Mouse (Mus musculus): ENCODE measurements around the gene Tnfrsf14. TPM values are rescaled to one million over a fixed set of nuclear protein-coding genes. Genes with fewer than 3 reads are reported as not detected.

The Tnfrsf14 gene
- polyA plus RNA-seq, 1 experiment, result 0.70 TPM

- no peak overlapping the region for H3K4me3 ChIP-seq (ENCODE audit: control insufficient read depth, low read depth, low read length)
- TF ChIP-seq POLR2A (IDR thresholded peaks at IDR 0.05; ENCODE audit: control insufficient read depth, low read depth, low read length) (no peak), CTCF (IDR thresholded peaks at IDR 0.05; ENCODE audit: control insufficient read depth, insufficient read depth, insufficient replicate concordance, low read depth, low read length) (no peak)
- H3K4me1 ChIP-seq (ENCODE audit: control insufficient read depth, insufficient read depth, low read length), result peaks cover 13% of the 10 kb centered on the region
- no peak overlapping the region for H3K27ac ChIP-seq (ENCODE audit: control insufficient read depth, insufficient read depth, low read depth, low read length)
- no peaks in the 10 kb centered on the region for H3K27me3 ChIP-seq (ENCODE audit: control insufficient read depth, insufficient read depth, low read length)
- no peaks in the 10 kb centered on the region for H3K36me3 ChIP-seq (ENCODE audit: control insufficient read depth, insufficient read depth, low read length)
Measured at GRCm38 (mm10) chr4:154948066-154948939, 19.9 kb upstream of the Tnfrsf14 start.

DNA sequence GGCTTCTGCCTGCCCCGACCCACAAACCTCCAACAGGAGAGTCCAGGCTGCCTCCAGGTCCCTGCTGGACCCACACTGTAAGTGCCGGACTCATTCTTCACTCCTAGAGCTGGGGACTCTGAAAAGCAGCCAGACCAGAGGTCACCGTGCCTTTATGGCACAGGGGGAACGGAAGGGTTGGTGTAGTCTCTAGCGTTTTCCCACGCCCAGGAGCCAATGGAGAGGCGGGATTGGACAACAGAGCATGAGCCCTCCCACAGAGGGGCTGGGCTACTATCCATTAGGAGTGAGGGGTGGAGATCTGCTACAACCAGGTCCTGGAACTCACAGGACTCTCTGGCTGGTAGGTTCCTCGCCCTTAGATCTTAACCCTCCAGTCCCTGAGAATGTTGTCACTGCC lies 18.0 kb upstream of the Tnfrsf14 start:
- Histone ChIP-seq H3K36me3 (ENCODE audit: control insufficient read depth, insufficient read depth, low read length) (no peaks in the 10 kb centered on the region), H3K27ac (ENCODE audit: control insufficient read depth, insufficient read depth, low read depth, low read length) (no peak overlapping the region)

GRCm38 (mm10) chr4:154944121-154944590 lies 15.8 kb upstream of the Tnfrsf14 start:
- no peaks in the 10 kb centered on the region for H3K36me3 ChIP-seq (ENCODE audit: control insufficient read depth, insufficient read depth, low read length)
- no peak overlapping the region for H3K27ac ChIP-seq (ENCODE audit: control insufficient read depth, insufficient read depth, low read depth, low read length)
- TF ChIP-seq CTCF (IDR thresholded peaks at IDR 0.05; ENCODE audit: control insufficient read depth, insufficient read depth, insufficient replicate concordance, low read depth, low read length) (peak; percentile 72; the same call in 1 of the 2 replicates), POLR2A (IDR thresholded peaks at IDR 0.05; ENCODE audit: control insufficient read depth, low read depth, low read length) (no peak)
- H3K4me1 ChIP-seq (ENCODE audit: control insufficient read depth, insufficient read depth, low read length), result peaks cover 6% of the 10 kb centered on the region
- H3K4me3 ChIP-seq (ENCODE audit: control insufficient read depth, low read depth, low read length), result no peak overlapping the region
- no peaks in the 10 kb centered on the region for H3K27me3 ChIP-seq (ENCODE audit: control insufficient read depth, insufficient read depth, low read length)

More for the DNA sequence above, 18.0 kb upstream of the Tnfrsf14 start:
- no peak overlapping the region for H3K4me3 ChIP-seq (ENCODE audit: control insufficient read depth, low read depth, low read length)
- no peaks in the 10 kb centered on the region for H3K27me3 ChIP-seq (ENCODE audit: control insufficient read depth, insufficient read depth, low read length)
- peaks cover 6% of the 10 kb centered on the region for H3K4me1 ChIP-seq (ENCODE audit: control insufficient read depth, insufficient read depth, low read length)
- no peak for TF ChIP-seq CTCF (IDR thresholded peaks at IDR 0.05; ENCODE audit: control insufficient read depth, insufficient read depth, insufficient replicate concordance, low read depth, low read length)
- no peak for TF ChIP-seq POLR2A (IDR thresholded peaks at IDR 0.05; ENCODE audit: control insufficient read depth, low read depth, low read length)

- peaks cover 6% of the 10 kb centered on the region for H3K4me1 ChIP-seq (ENCODE audit: control insufficient read depth, insufficient read depth, low read length)
- no peak overlapping the region for H3K4me3 ChIP-seq (ENCODE audit: control insufficient read depth, low read depth, low read length)
- TF ChIP-seq POLR2A (IDR thresholded peaks at IDR 0.05; ENCODE audit: control insufficient read depth, low read depth, low read length) (no peak), CTCF (IDR thresholded peaks at IDR 0.05; ENCODE audit: control insufficient read depth, insufficient read depth, insufficient replicate concordance, low read depth, low read length) (no peak)
- H3K36me3 ChIP-seq (ENCODE audit: control insufficient read depth, insufficient read depth, low read length), result no peaks in the 10 kb centered on the region
- H3K27me3 ChIP-seq (ENCODE audit: control insufficient read depth, insufficient read depth, low read length), result no peaks in the 10 kb centered on the region
- H3K27ac ChIP-seq (ENCODE audit: control insufficient read depth, insufficient read depth, low read depth, low read length), result no peak overlapping the region
Measured at GRCm38 (mm10) chr4:154943323-154944039, 15.1 kb upstream of the Tnfrsf14 start.

DNA sequence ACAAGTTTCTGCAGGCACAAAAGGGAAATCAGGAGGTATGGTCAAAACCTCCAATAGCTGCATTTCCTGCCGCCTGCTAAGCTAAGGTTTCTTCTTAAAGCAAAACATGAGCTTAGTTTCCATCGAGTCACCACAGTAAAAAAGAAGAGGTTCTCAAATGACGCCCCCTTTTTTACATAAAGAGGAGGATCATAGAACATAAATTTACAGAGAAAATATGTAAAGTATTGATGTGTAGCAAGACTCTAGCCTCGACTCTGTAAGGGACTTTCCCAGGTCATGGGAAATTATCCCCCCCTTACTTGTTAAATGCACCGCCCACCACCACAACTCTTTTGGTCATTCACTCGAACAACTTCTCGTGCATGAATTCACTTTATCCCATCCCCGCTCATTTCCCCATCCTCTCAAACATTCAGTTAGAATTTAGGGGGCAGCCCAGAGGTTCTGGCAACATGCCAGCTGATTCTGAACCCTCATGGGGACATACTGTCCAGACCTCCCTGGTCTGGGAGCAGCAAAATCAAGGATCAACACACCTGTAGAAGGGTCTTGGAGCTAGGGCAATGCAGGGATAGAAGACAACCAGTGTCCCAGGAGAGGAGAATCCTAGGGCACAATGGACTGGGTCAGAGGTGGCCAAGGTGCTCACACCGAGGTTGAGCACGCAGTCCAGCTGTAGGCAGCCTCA lies 14.4 kb upstream of the Tnfrsf14 start:
- H3K36me3 ChIP-seq (ENCODE audit: control insufficient read depth, insufficient read depth, low read length), result no peaks in the 10 kb centered on the region
- H3K27me3 ChIP-seq (ENCODE audit: control insufficient read depth, insufficient read depth, low read length), result no peaks in the 10 kb centered on the region
- TF ChIP-seq CTCF (IDR thresholded peaks at IDR 0.05; ENCODE audit: control insufficient read depth, insufficient read depth, insufficient replicate concordance, low read depth, low read length) (no peak), POLR2A (IDR thresholded peaks at IDR 0.05; ENCODE audit: control insufficient read depth, low read depth, low read length) (no peak)
- H3K4me3 ChIP-seq (ENCODE audit: control insufficient read depth, low read depth, low read length), result no peak overlapping the region
- H3K4me1 ChIP-seq (ENCODE audit: control insufficient read depth, insufficient read depth, low read length), result peaks cover 6% of the 10 kb centered on the region
- no peak overlapping the region for H3K27ac ChIP-seq (ENCODE audit: control insufficient read depth, insufficient read depth, low read depth, low read length)

DNA sequence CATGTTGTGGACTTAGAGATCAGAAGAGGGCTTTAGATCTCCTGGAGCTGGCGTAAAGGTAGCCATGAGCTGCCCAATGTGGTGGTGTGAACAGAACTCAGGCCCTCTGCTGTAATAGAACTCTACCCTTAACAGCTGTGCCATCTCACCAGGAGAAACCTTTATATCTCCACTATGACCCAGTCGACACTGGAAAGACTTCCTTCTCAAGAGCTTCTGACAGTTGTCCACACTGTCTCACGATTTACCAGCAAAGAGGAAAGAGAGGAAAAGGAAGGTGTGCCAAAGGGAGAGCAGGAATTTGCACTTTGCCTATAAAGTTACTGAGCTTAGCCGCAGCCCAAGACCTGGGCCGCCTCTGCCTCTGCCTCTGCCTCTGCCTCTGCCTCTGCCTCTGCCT lies 13.5 kb upstream of the Tnfrsf14 start:
- Histone ChIP-seq H3K4me3 (ENCODE audit: control insufficient read depth, low read depth, low read length) (no peak overlapping the region), H3K36me3 (ENCODE audit: control insufficient read depth, insufficient read depth, low read length) (no peaks in the 10 kb centered on the region), H3K27me3 (ENCODE audit: control insufficient read depth, insufficient read depth, low read length) (no peaks in the 10 kb centered on the region), H3K4me1 (ENCODE audit: control insufficient read depth, insufficient read depth, low read length) (peaks cover 6% of the 10 kb centered on the region), H3K27ac (ENCODE audit: control insufficient read depth, insufficient read depth, low read depth, low read length) (no peak overlapping the region)
- no peak for TF ChIP-seq CTCF (IDR thresholded peaks at IDR 0.05; ENCODE audit: control insufficient read depth, insufficient read depth, insufficient replicate concordance, low read depth, low read length)
- TF ChIP-seq POLR2A (IDR thresholded peaks at IDR 0.05; ENCODE audit: control insufficient read depth, low read depth, low read length), result no peak

DNA sequence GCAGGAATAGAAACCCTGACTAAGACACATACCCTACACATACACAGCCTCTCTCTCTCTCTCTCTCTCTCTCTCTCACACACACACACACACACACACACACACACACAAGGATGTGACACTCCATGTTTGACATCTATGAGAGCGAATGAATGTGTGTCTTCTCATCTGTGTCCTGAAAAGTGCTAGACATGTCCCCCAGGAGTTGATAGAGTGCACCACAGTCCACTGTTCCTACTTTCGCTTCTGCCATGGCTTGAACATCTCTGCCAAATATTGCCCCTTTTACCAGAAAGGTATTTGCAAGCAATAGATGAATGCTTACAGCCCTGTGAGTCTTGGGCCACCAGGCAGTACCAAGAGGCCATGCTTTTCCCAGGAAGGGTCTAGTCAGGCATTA lies 11.8 kb upstream of the Tnfrsf14 start:
- H3K27ac ChIP-seq (ENCODE audit: control insufficient read depth, insufficient read depth, low read depth, low read length), result no peak overlapping the region
- H3K27me3 ChIP-seq (ENCODE audit: control insufficient read depth, insufficient read depth, low read length), result no peaks in the 10 kb centered on the region
- H3K4me1 ChIP-seq (ENCODE audit: control insufficient read depth, insufficient read depth, low read length), result no peaks in the 10 kb centered on the region
- no peak for TF ChIP-seq CTCF (IDR thresholded peaks at IDR 0.05; ENCODE audit: control insufficient read depth, insufficient read depth, insufficient replicate concordance, low read depth, low read length)
- TF ChIP-seq POLR2A (IDR thresholded peaks at IDR 0.05; ENCODE audit: control insufficient read depth, low read depth, low read length), result no peak
- no peak overlapping the region for H3K4me3 ChIP-seq (ENCODE audit: control insufficient read depth, low read depth, low read length)
- H3K36me3 ChIP-seq (ENCODE audit: control insufficient read depth, insufficient read depth, low read length), result no peaks in the 10 kb centered on the region

Measured in testis, adult 2 months (tissue).